Mouse (Mus musculus): ENCODE data around the gene Pax6. TPM values are rescaled to one million over a fixed set of nuclear protein-coding genes. Genes with fewer than 3 reads are reported as not detected.

The Pax6 gene
- total RNA-seq (2014; fragmentation: Nextera tagmentation) (98.2 and 117 TPM in 2 replicates), total RNA-seq (2017) (67.3 and 71.0 TPM in 2 replicates), polyA plus RNA-seq (2012) (36.4 and 37.9 TPM in 2 replicates)

- no peaks in the 10 kb centered on the region for H3K9me3 ChIP-seq (replicated peaks)
- TF ChIP-seq POLR2AphosphoS5 (IDR thresholded peaks at IDR 0.05; ENCODE audit: insufficient replicate concordance, low read depth, low read length) (no peak), GATA1 (IDR thresholded peaks at IDR 0.05; ENCODE audit: borderline replicate concordance, low read length) (no peak), GATA2 (IDR thresholded peaks at IDR 0.05; ENCODE audit: borderline replicate concordance, low read depth, low read length) (no peak), TAL1 (conservative IDR thresholded peaks at IDR 0.05; ENCODE audit: low read depth, low read length) (no peak), CTCF (IDR thresholded peaks at IDR 0.05; ENCODE audit: low read depth, low read length) (no peak)
- no peaks in the 10 kb centered on the region for H3K36me3 ChIP-seq (replicated peaks)
- H3K4me1 ChIP-seq (ENCODE audit: insufficient read depth, low read depth, low read length) = peaks cover 39% of the 10 kb centered on the region
- H3K4me3 ChIP-seq (ENCODE audit: low read depth, low read length) = peak within 1 kb of the TSS; percentile 64; the same call in 1 of the 2 replicates
- peak; percentile 50; the same call in 1 of the 2 replicates for ATAC-seq (ENCODE audit: extremely low read depth, insufficient number of reproducible peaks, low FRiP score, poor library complexity, severe bottlenecking)
- DNase-seq (ENCODE audit: low spot score) = no peak
- H3K27me3 ChIP-seq (ENCODE audit: insufficient read depth, low read length) = peaks cover 80% of the 10 kb centered on the region
Measured at GRCm38 (mm10) chr2:105668271-105669270, at the start of gene Pax6. TSS of gene Pax6 (plus strand) at chr2:105668900.

- no peaks in the 10 kb centered on the region for H3K9me3 ChIP-seq (replicated peaks)
- no peak overlapping the region for H3K4me3 ChIP-seq (ENCODE audit: low read depth, low read length)
- no peaks in the 10 kb centered on the region for H3K36me3 ChIP-seq (replicated peaks)
- no peak for DNase-seq (ENCODE audit: low spot score)
- ATAC-seq (ENCODE audit: extremely low read depth, insufficient number of reproducible peaks, low FRiP score, poor library complexity, severe bottlenecking) = no peak
- no peaks in the 10 kb centered on the region for H3K4me1 ChIP-seq (ENCODE audit: insufficient read depth, low read depth, low read length)
- peaks cover 19% of the 10 kb centered on the region for H3K27me3 ChIP-seq (ENCODE audit: insufficient read depth, low read length)
- TF ChIP-seq GATA2 (IDR thresholded peaks at IDR 0.05; ENCODE audit: borderline replicate concordance, low read depth, low read length) = no peak
- TF ChIP-seq POLR2AphosphoS5 (IDR thresholded peaks at IDR 0.05; ENCODE audit: insufficient replicate concordance, low read depth, low read length) = no peak
- TF ChIP-seq TAL1 (conservative IDR thresholded peaks at IDR 0.05; ENCODE audit: low read depth, low read length) = no peak
- TF ChIP-seq CTCF (IDR thresholded peaks at IDR 0.05; ENCODE audit: low read depth, low read length) = no peak
- no peak for TF ChIP-seq GATA1 (IDR thresholded peaks at IDR 0.05; ENCODE audit: borderline replicate concordance, low read length)
Measured at GRCm38 (mm10) chr2:105648933-105649332, 19.8 kb upstream of the Pax6 start.

DNA sequence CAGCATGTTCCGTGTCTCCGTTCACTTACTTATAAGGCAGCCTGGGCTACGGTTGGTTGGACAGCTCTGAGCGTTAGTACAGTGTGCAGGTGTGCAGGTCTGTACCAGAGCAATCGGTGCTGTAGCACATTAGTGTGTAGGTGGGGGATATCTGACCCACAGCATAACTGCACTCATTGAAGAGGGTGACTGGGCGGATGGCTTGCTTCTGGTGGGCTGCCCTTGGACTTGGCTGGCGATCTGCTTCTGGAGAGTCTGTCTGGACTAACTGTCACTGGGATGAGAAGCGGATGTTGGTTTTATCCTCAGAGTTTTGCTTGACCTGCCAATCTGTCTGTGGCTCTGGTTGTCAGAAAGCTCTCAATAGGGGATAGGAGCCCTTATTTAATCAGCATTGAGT lies 12.2 kb upstream of the Pax6 start:
- H3K4me1 ChIP-seq (ENCODE audit: insufficient read depth, low read depth, low read length) = no peaks in the 10 kb centered on the region
- no peaks in the 10 kb centered on the region for H3K9me3 ChIP-seq (replicated peaks)
- peaks cover 41% of the 10 kb centered on the region for H3K27me3 ChIP-seq (ENCODE audit: insufficient read depth, low read length)
- no peak for TF ChIP-seq CTCF (IDR thresholded peaks at IDR 0.05; ENCODE audit: low read depth, low read length)
- no peak for TF ChIP-seq POLR2AphosphoS5 (IDR thresholded peaks at IDR 0.05; ENCODE audit: insufficient replicate concordance, low read depth, low read length)
- TF ChIP-seq GATA2 (IDR thresholded peaks at IDR 0.05; ENCODE audit: borderline replicate concordance, low read depth, low read length) = no peak
- TF ChIP-seq TAL1 (conservative IDR thresholded peaks at IDR 0.05; ENCODE audit: low read depth, low read length) = no peak
- TF ChIP-seq GATA1 (IDR thresholded peaks at IDR 0.05; ENCODE audit: borderline replicate concordance, low read length) = no peak
- no peak overlapping the region for H3K4me3 ChIP-seq (ENCODE audit: low read depth, low read length)
- DNase-seq (ENCODE audit: low spot score) = no peak
- H3K36me3 ChIP-seq (replicated peaks) = no peaks in the 10 kb centered on the region
- no peak for ATAC-seq (ENCODE audit: extremely low read depth, insufficient number of reproducible peaks, low FRiP score, poor library complexity, severe bottlenecking)

GRCm38 (mm10) chr2:105659350-105659749 lies 9.3 kb upstream of the Pax6 start:
- ATAC-seq (ENCODE audit: extremely low read depth, insufficient number of reproducible peaks, low FRiP score, poor library complexity, severe bottlenecking) = no peak

GRCm38 (mm10) chr2:105659926-105660873 lies 8.5 kb upstream of the Pax6 start:
- no peaks in the 10 kb centered on the region for H3K4me1 ChIP-seq (ENCODE audit: insufficient read depth, low read depth, low read length)
- no peak for DNase-seq (ENCODE audit: low spot score)
- H3K36me3 ChIP-seq (replicated peaks) = no peaks in the 10 kb centered on the region
- no peak overlapping the region for H3K4me3 ChIP-seq (ENCODE audit: low read depth, low read length)
- peaks cover 60% of the 10 kb centered on the region for H3K27me3 ChIP-seq (ENCODE audit: insufficient read depth, low read length)
- no peak for TF ChIP-seq POLR2AphosphoS5 (IDR thresholded peaks at IDR 0.05; ENCODE audit: insufficient replicate concordance, low read depth, low read length)
- TF ChIP-seq GATA2 (IDR thresholded peaks at IDR 0.05; ENCODE audit: borderline replicate concordance, low read depth, low read length) = no peak
- TF ChIP-seq TAL1 (conservative IDR thresholded peaks at IDR 0.05; ENCODE audit: low read depth, low read length) = no peak
- no peak for TF ChIP-seq CTCF (IDR thresholded peaks at IDR 0.05; ENCODE audit: low read depth, low read length)
- TF ChIP-seq GATA1 (IDR thresholded peaks at IDR 0.05; ENCODE audit: borderline replicate concordance, low read length) = no peak
- ATAC-seq (ENCODE audit: extremely low read depth, insufficient number of reproducible peaks, low FRiP score, poor library complexity, severe bottlenecking) = no peak
- no peaks in the 10 kb centered on the region for H3K9me3 ChIP-seq (replicated peaks)

More at GRCm38 (mm10) chr2:105659350-105659749, 9.3 kb upstream of the Pax6 start:
- Histone ChIP-seq H3K36me3 (replicated peaks) (no peaks in the 10 kb centered on the region), H3K4me1 (ENCODE audit: insufficient read depth, low read depth, low read length) (no peaks in the 10 kb centered on the region), H3K9me3 (replicated peaks) (no peaks in the 10 kb centered on the region), H3K27me3 (ENCODE audit: insufficient read depth, low read length) (peaks cover 54% of the 10 kb centered on the region), H3K4me3 (ENCODE audit: low read depth, low read length) (no peak overlapping the region)
- TF ChIP-seq POLR2AphosphoS5 (IDR thresholded peaks at IDR 0.05; ENCODE audit: insufficient replicate concordance, low read depth, low read length) (no peak), TAL1 (conservative IDR thresholded peaks at IDR 0.05; ENCODE audit: low read depth, low read length) (no peak), CTCF (IDR thresholded peaks at IDR 0.05; ENCODE audit: low read depth, low read length) (no peak), GATA2 (IDR thresholded peaks at IDR 0.05; ENCODE audit: borderline replicate concordance, low read depth, low read length) (no peak), GATA1 (IDR thresholded peaks at IDR 0.05; ENCODE audit: borderline replicate concordance, low read length) (no peak)
- no peak for DNase-seq (ENCODE audit: low spot score)

All from G1E (cell line).